Mouse (Mus musculus): ENCODE data around the gene Ebf4.
A peak's percentile ranks its signal among the peaks of the same experiment; 100 is the strongest.

Ebf4 gene

GRCm38 (mm10) chr2:130294936-130295277 is at the start of gene Ebf4:
Gene Ebf4, plus strand, starts transcription at chr2:130295169.
- peak; percentile 41 for DNase-seq

DNA sequence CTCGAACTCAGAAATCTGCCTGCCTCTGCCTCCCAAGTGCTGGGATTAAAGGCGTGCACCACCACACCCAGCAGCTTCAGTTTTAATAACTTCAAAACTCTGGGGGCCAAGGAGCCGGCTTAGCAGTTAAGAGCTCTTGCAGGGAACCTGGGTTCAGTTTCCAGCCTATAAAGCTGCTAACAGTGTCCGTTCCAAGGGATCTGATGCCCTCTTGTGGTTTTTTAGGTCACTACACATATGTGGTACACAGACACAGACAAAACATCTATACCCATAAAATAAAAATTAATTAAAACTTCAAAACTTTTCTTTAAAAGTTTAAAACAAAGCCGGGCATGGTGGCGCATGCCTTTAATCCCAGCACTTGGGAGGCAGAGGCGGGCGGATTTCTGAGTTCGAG is 48.1 kb upstream of the Ebf4 start:
- DNase-seq = peak; percentile 21

DNA sequence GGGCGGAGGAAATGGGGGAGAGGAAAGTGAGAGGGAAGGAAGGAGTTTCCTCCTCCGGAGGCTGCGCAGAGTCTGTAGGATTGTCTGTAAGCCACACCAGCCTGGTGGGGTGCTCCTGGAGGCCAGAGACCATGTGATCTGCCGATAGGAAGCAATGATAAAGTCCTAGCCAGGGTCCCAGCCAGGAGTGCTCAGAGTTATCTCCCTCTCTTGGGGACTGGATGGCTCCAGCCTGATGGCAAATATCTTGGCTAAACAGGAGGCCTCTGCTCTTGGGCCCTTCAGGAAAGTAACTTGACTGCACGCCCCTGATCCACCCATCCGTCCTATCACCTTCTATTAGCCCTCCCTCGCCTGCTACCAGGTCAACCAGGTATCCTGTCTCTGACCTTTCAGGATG is 46.7 kb upstream of the Ebf4 start:
- DNase-seq = no peak

DNA sequence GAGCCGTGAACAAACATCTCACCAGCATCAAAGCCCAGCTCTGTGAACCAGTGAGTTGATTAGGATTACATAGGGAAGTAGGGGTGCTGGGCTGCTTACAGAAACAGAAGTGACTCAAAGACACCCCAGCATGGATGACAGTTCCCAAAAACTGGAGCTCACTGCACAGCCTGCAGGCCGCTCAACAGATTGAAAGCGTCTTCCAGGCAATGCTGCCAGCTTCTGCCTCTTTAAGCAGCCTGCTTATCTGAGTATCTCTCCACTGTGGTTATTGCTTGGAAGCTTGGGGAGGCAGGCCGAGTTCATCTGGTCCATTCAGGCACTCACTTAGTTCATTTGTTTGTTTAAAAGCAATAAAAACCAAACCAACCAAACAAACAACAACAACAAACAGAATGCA is 38.2 kb upstream of the Ebf4 start:
- DNase-seq = no peak

GRCm38 (mm10) chr2:130260822-130261221 is 34.1 kb upstream of the Ebf4 start:
- no peak for DNase-seq

- no peak for DNase-seq
These were observed 33.1 kb upstream of the Ebf4 start for GRCm38 (mm10) chr2:130261914-130262313.

GRCm38 (mm10) chr2:130262398-130262797 is 32.6 kb upstream of the Ebf4 start:
- DNase-seq = no peak

DNA sequence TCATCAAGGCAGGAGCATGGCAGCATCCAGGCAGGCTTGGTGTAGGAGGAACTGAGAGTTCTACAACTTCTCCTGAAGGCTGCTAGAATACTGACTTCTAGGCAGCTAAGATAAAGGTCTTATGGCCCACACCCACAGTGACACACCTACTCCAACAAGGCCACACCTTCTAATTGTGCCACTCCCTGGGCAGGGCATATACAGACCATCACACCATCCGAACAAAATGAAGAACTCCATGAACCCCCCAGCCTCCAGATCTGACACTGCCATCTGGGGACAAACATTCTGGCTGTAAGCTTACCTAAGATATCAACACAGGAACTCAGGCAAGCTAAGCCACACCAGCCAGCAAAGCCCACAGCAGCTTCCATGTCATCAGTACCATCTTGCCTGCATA is 29.4 kb upstream of the Ebf4 start:
- DNase-seq = no peak

DNA sequence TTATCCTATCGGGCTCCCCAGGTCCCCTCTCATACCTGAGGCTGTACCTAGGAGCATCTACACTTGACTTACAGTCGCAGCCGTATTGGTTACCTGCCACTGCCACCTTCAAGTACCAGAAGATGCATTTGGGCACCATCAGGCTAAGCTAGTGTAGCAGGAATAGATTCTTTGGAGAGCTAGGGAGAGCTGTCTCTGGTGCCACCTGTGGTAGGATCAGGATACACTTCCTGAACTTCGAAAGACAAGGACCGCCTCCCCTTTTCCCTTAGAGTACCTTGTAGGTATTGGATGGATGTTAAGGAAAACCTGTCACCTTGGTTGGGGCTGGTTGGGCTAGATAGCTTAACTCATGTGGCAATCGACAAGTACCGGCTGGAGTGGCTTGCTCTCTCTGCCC is 26.9 kb upstream of the Ebf4 start:
- DNase-seq = no peak

- DNase-seq = no peak
These were observed 21.2 kb upstream of the Ebf4 start for GRCm38 (mm10) chr2:130273732-130274131.

GRCm38 (mm10) chr2:130274149-130274861 is 20.7 kb upstream of the Ebf4 start, which contains the start of gene Nop56:
Gene Nop56, plus strand, starts transcription at chr2:130274430.
- DNase-seq = peak; percentile 99

- DNase-seq = no peak
These were observed 20.1 kb upstream of the Ebf4 start for GRCm38 (mm10) chr2:130274862-130275261.

DNA sequence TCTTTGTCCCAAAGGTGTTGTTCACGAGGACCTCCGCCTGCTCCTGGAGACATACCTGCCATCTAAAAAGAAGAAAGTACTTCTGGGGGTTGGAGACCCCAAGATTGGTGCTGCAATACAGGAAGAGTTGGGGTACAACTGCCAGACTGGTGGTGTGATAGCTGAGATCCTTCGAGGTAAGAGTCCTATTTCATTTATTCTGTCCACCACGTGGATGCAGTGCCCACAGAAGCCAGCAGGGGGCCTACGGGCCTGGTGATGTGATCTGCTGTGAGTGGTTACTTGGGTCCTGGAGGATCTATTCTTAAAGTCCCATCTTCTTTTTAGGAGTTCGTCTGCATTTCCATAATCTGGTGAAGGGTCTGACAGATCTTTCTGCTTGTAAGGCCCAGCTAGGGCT is 19.3 kb upstream of the Ebf4 start:
- peak; percentile 51 for DNase-seq

DNA sequence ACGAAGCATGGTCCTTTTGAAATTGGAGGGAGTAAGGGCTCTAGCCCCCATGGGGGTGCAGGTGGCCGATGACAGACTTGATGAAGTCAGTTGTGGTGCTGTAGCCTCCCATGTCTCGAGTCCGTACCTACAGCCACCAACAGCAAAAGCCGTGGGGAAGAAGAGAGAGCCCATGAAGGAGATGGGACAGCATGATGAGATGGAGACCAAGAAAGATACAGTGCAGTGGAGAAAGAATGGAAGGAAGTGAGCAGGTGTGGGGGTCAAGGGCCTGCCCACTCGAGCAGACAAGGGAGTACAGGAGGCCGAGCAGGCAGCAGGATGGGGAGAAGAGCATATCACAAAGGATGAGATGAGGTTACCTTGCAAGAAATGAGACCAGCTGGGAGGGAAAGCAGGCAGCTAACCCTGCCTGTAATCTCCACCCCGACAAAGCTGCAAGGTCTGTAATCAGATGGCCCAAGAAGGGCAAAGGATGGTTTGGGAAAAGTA is 15.3 kb upstream of the Ebf4 start:
- DNase-seq = no peak

DNA sequence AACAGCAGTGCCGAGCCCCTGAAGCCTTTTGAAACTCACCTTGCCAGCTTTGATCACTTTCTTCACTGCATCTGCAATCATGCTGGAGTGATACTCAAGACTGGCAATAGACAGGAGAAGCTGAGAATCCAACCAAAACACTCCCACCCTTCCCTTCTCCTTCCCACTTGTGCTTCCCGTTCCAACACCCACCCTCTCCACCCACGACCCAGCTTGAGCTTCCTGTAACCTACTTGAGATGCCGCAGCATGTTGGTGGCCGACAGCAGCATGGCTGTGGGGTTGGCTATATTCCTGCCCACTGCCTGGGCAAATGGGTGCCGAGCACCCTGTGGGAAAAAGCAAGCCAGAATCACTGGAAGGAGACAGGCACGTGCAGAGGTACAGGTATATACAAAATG is 14.7 kb upstream of the Ebf4 start:
- no peak for DNase-seq

GRCm38 (mm10) chr2:130280818-130281217 is 14.2 kb upstream of the Ebf4 start:
- no peak for DNase-seq

GRCm38 (mm10) chr2:130283854-130284654 is 10.9 kb upstream of the Ebf4 start, which contains the start of gene Idh3b:
Gene Idh3b, minus strand, starts transcription at chr2:130284547.
- peak; percentile 91 for DNase-seq

DNA sequence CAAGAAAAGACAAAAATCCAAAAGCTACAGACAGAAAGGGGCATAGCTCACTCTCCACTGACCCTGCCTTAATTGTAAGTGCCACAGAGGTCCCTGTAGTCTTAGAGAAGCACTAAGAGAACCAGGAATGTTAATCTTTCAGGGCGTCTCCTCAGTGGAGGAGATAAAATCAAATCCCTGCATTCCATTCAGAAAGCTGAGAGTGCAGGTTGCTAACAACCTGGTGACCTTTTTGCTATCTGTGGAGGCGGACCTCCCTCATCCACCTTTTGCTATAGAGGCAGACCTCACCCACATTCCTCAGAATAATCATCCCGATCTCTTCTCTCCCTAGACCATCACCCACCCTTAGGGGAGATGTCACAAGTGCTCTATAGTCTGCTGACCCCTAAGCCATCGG is 5.9 kb upstream of the Ebf4 start:
- no peak for DNase-seq

DNA sequence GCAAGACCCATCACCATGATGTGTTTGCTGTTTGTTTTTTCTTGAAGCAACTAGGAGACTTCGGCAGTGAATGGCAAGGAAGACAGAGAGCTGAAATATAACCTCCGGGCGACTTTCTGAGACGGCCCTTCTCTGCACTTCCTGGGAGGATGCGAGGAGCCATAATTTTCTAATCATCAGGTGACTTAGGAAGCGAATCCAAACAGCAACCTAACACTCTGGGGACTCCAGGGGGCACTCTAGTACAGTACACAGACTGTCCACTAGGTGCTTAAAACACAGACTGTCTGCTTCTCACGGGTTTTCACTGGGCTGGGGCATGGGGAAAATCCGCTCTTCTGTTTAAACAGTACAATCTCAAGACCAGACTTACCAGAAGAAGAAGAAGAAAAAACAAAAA is 3.5 kb upstream of the Ebf4 start:
- peak; percentile 77 for DNase-seq

DNA sequence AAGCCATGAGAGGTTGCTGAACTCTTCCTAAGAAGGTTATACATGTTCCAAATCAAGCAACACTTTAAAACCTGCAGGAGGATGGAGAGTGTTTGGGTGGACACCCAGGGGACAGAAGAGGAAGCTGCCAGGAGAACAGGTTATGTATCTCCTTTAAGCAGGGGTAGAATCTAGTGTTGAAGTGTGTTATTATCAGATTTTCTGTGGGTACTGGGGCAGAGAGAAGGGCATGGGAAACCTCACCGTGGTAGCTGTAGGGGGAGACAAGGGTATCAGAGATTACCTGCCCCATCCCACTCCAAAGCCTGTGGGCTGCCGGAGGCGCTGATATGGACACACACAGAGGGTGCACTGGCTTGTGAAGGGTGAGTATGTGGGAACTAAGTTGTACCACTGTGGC is 2.0 kb upstream of the Ebf4 start:
- no peak for DNase-seq

DNA sequence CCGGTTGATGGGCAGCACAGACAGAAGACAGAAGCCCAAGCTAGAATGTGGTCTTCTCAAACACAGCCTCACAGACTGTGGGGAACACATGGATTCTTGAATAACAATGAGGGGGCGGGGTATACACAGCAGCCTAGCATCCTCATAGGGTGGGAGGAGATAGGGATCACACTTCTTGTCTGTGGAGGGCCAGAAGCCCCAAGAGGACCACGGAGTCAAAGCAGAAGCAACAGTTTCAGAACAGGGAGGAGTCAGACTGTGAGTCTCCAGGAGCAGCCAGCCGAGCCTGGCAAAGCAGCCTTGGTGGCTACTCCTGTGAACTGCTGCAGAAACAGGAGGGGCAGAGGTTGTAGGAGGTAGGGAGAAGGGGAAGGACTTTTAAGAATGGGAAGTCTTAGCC is 1.5 kb upstream of the Ebf4 start:
- DNase-seq = no peak

DNA sequence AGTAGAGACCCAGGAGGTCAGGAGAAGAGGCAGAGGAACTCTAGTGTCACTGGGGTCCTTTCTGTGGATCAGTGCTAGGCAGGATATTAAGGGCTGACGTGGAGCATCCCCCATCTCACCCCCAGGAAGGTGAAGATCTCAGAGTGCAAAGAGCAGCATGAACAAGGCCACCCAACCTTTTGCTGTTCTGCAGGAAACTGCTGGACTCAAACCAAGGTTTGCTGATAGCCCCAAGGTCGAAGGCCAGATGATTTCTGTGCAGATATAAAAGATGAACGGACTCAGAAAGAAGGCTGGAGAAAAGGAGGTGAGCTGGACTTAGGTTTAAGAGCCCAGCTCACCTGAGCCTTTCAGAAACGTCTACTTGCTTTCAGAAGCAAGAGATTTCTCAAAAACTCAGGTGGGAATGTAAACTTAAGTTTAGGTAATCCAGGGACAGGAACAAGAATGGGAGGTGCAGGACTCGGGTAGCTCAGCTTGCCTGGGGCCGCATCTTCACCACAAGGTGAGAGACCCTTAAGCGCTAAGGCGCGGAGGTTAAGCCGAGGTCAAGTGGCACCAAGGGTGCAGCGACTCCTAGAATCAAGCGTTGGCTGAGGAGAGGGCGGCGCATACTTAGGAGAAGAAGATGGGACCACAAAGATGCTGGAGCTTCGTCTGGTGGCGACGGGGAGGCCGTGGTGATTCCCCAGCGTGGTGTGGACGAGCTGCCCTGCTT is 592 bp upstream of the Ebf4 start:
- DNase-seq = no peak

GRCm38 (mm10) chr2:130295331-130296133 is 563 bp downstream of the Ebf4 start:
- DNase-seq = peak; percentile 40
